Mouse (Mus musculus) limb, embryonic 14.5 days (tissue): Measurements from ENCODE around the gene Tbc1d10a. TPM values are rescaled to one million over a fixed set of nuclear protein-coding genes. Genes with fewer than 3 reads are reported as not detected.

ENCODE experiments used
- ATAC-seq: fragments of 200-750 bp; cut with Nextera tagmentation; 2 replicates; pipeline ENCODE4 v1.8.0; 2017; ENCODE audit warnings: low read depth, moderate number of reproducible peaks, moderate TSS enrichment; ENCODE audit not compliant: low FRiP score
- DNase-seq: peaks from one replicate; pipeline ENCODE4 v3.0.0-alpha.2; 2015; ENCODE audit warnings: low spot score
- H3K27ac ChIP-seq: fragments of 300-500 bp; sonication (generic); replicated peaks from 2 replicates; pipeline ENCODE4 v1.5.1; 2014; ENCODE audit warnings: low read depth, mild to moderate bottlenecking, low read length, moderate library complexity, mixed read lengths
- H3K27me3 ChIP-seq: fragments of 300-500 bp; sonication (generic); 2 replicates; pipeline ENCODE4 v1.6.1; 2014; ENCODE audit warnings: low read length, mixed read lengths; ENCODE audit not compliant: control insufficient read depth, insufficient read depth
- H3K36me3 ChIP-seq: fragments of 300-500 bp; sonication (generic); 2 replicates; pipeline ENCODE4 v1.6.1; 2014; ENCODE audit warnings: mild to moderate bottlenecking, low read length, moderate library complexity, mixed read lengths; ENCODE audit not compliant: control insufficient read depth, insufficient read depth
- H3K4me1 ChIP-seq: fragments of 300-500 bp; sonication (generic); 2 replicates; pipeline ENCODE4 v1.6.1; 2014; ENCODE audit warnings: antibody characterized with exemption, low read length, mixed read lengths; ENCODE audit not compliant: control insufficient read depth, insufficient read depth
- H3K4me2 ChIP-seq: fragments of 300-500 bp; sonication (generic); replicated peaks from 2 replicates; pipeline ENCODE4 v1.6.1; 2014; ENCODE audit warnings: low read depth, mild to moderate bottlenecking, low read length, moderate library complexity; ENCODE audit not compliant: severe bottlenecking
- H3K4me3 ChIP-seq: fragments of 300-500 bp; sonication (generic); replicated peaks from 2 replicates; pipeline ENCODE4 v1.5.1; 2014; ENCODE audit warnings: low read length
- H3K9ac ChIP-seq: fragments of 300-500 bp; sonication (generic); 2 replicates; pipeline ENCODE4 v1.6.1; 2014; ENCODE audit warnings: mild to moderate bottlenecking, low read depth, low read length, moderate library complexity; ENCODE audit not compliant: severe bottlenecking
- H3K9me3 ChIP-seq: fragments of 300-500 bp; sonication (generic); 2 replicates; pipeline ENCODE4 v1.6.1; 2016; ENCODE audit warnings: low read length; ENCODE audit not compliant: control insufficient read depth
- POLR2A ChIP-seq: fragments of 200-500 bp; IDR thresholded peaks from 2 replicates; pipeline ENCODE4 v1.8.0; 2012; ENCODE audit warnings: inconsistent platforms, mild to moderate bottlenecking, moderate library complexity, borderline replicate concordance; ENCODE audit not compliant: insufficient read depth, insufficient read length; ENCODE audit errors: extremely low read depth
- WGBS: fragments of 180-500 bp; shearing (Covaris S2); extraction: QIAGEN DNeasy Blood & Tissue Kit; methylation state at CpG from one replicate; pipeline ENCODE4 v1.1.7; 2014; 5-methylcytosine and 5-hydroxymethylcytosine counted together
- polyA plus RNA-seq, 2 experiments: library from polyadenylated mRNA; depleted of rRNA in 1 of 2; stranded (reverse) in 1 of 2; unstranded in 1 of 2; fragments of >200 nt; fragmentation: Nextera tagmentation in 1 of 2; extraction: Ambion mirVana in 1 of 2; gene quantifications; 2 replicates each; pipeline versions ENCODE4 v1.2.1 to v1.2.3; 2012 to 2014

Gene Tbc1d10a
- polyA plus RNA-seq (2012; rRNA removed), result 66.3 and 79.5 TPM in 2 replicates
- 37.6 and 38.8 TPM in 2 replicates for polyA plus RNA-seq (2014; fragmentation: Nextera tagmentation; extraction: Ambion mirVana)

- TF ChIP-seq POLR2A, result peak; percentile 91; the same call in 1 of the 2 replicates
- under 1% methylated on average over 65 of the region's 71 CpGs for WGBS
Measured at GRCm38 (mm10) chr11:4186486-4187317, at the start of gene Tbc1d10a. TSS of gene Tbc1d10a (plus strand) at chr11:4186789.

GRCm38 (mm10) chr11:4138964-4139363 lies 47.6 kb upstream of the Tbc1d10a start:
- Histone ChIP-seq H3K4me2 (no peak overlapping the region), H3K36me3 (peaks cover 73% of the 10 kb centered on the region), H3K27ac (no peak overlapping the region), H3K27me3 (no peaks in the 10 kb centered on the region), H3K9ac (no peak overlapping the region), H3K9me3 (no peaks in the 10 kb centered on the region), H3K4me3 (no peak overlapping the region), H3K4me1 (peaks cover 10% of the 10 kb centered on the region)
- ATAC-seq, result no peak
- no peak for DNase-seq
- TF ChIP-seq POLR2A, result no peak
- 62% methylated on average over 2 of the region's 2 CpGs for WGBS

More at GRCm38 (mm10) chr11:4186486-4187317, at the start of gene Tbc1d10a:
- Histone ChIP-seq H3K36me3 (peaks cover 14% of the 10 kb centered on the region), H3K4me1 (peaks cover 30% of the 10 kb centered on the region), H3K4me2 (peak within 1 kb of the TSS; percentile 96), H3K4me3 (peak within 1 kb of the TSS; percentile 84), H3K27ac (peak within 1 kb of the TSS; percentile 63), H3K27me3 (no peaks in the 10 kb centered on the region), H3K9me3 (no peaks in the 10 kb centered on the region), H3K9ac (peak within 1 kb of the TSS; percentile 88)
- DNase-seq, result peak; percentile 98
- ATAC-seq, result peak; percentile 99

- H3K36me3 ChIP-seq, result peaks cover 87% of the 10 kb centered on the region
Measured at GRCm38 (mm10) chr11:4141505-4141904, 45.1 kb upstream of the Tbc1d10a start.

GRCm38 (mm10) chr11:4142352-4142751 lies 44.2 kb upstream of the Tbc1d10a start:
- Histone ChIP-seq H3K4me1 (no peaks in the 10 kb centered on the region), H3K9ac (no peak overlapping the region), H3K36me3 (peaks cover 80% of the 10 kb centered on the region), H3K4me3 (no peak overlapping the region), H3K4me2 (no peak overlapping the region), H3K9me3 (no peaks in the 10 kb centered on the region), H3K27me3 (no peaks in the 10 kb centered on the region), H3K27ac (no peak overlapping the region)
- ATAC-seq, result no peak
- WGBS, result 85% methylated on average over 4 of the region's 4 CpGs
- DNase-seq, result no peak
- no peak for TF ChIP-seq POLR2A

More at GRCm38 (mm10) chr11:4141505-4141904, 45.1 kb upstream of the Tbc1d10a start:
- Histone ChIP-seq H3K9ac (no peak overlapping the region), H3K27me3 (no peaks in the 10 kb centered on the region), H3K27ac (no peak overlapping the region), H3K4me2 (no peak overlapping the region), H3K4me1 (peaks cover under 1% of the 10 kb centered on the region; the same call in 1 of the 2 replicates), H3K9me3 (no peaks in the 10 kb centered on the region), H3K4me3 (no peak overlapping the region)
- DNase-seq (no peak), ATAC-seq (no peak)
- no peak for TF ChIP-seq POLR2A

- Histone ChIP-seq H3K27ac (no peak overlapping the region), H3K36me3 (peaks cover 70% of the 10 kb centered on the region), H3K27me3 (no peaks in the 10 kb centered on the region), H3K4me1 (no peaks in the 10 kb centered on the region), H3K4me3 (no peak overlapping the region), H3K9me3 (no peaks in the 10 kb centered on the region), H3K4me2 (no peak overlapping the region), H3K9ac (no peak overlapping the region)
- no peak for TF ChIP-seq POLR2A
- no peak for DNase-seq
- no peak for ATAC-seq
- WGBS, result 84% methylated on average over 21 of the region's 21 CpGs
Measured at GRCm38 (mm10) chr11:4143281-4144062, 43.1 kb upstream of the Tbc1d10a start.
